Mouse (Mus musculus): ENCODE measurements around the gene AI837181. TPM values are rescaled to one million over a fixed set of nuclear protein-coding genes. Genes with fewer than 3 reads are reported as not detected.
A peak's percentile ranks its signal among the peaks of the same experiment; 100 is the strongest.

Gene AI837181
- polyA plus RNA-seq, 1 experiment from 2014 or later: 66.0 TPM

- H3K4me1 ChIP-seq (replicated peaks; ENCODE audit: control insufficient read depth, insufficient read depth, low read length): peaks cover 24% of the 10 kb centered on the region
- no peaks in the 10 kb centered on the region for H3K9me3 ChIP-seq (ENCODE audit: control insufficient read depth, low read length)
- H3K27me3 ChIP-seq (ENCODE audit: control insufficient read depth, insufficient read depth, low read length): no peaks in the 10 kb centered on the region
- 67% methylated on average over 9 of the region's 9 CpGs for WGBS
- H3K4me2 ChIP-seq (replicated peaks): peak overlapping the region; percentile 76
- DNase-seq (ENCODE audit: low spot score) (no peak), ATAC-seq (ENCODE audit: low FRiP score) (no peak)
- peaks cover 53% of the 10 kb centered on the region for H3K36me3 ChIP-seq (replicated peaks; ENCODE audit: control insufficient read depth, insufficient read depth)
- H3K9ac ChIP-seq: peak overlapping the region; percentile 94
- H3K27ac ChIP-seq: no peak overlapping the region
- peak overlapping the region; percentile 79 for H3K4me3 ChIP-seq (replicated peaks; ENCODE audit: low read length)
Observed at GRCm38 (mm10) chr19:5422895-5423443, 2.0 kb upstream of the AI837181 start.

- Histone ChIP-seq H3K4me1 (replicated peaks; ENCODE audit: control insufficient read depth, insufficient read depth, low read length) (peaks cover 24% of the 10 kb centered on the region), H3K9me3 (ENCODE audit: control insufficient read depth, low read length) (no peaks in the 10 kb centered on the region), H3K36me3 (replicated peaks; ENCODE audit: control insufficient read depth, insufficient read depth) (peaks cover 57% of the 10 kb centered on the region), H3K27ac (peak overlapping the region; percentile 94; the same call in 1 of the 2 replicates), H3K4me3 (replicated peaks; ENCODE audit: low read length) (peak overlapping the region; percentile 79), H3K4me2 (replicated peaks) (peak overlapping the region; percentile 76), H3K27me3 (ENCODE audit: control insufficient read depth, insufficient read depth, low read length) (no peaks in the 10 kb centered on the region), H3K9ac (peak overlapping the region; percentile 94)
- 67% methylated on average over 12 of the region's 12 CpGs for WGBS
- no peak for ATAC-seq (ENCODE audit: low FRiP score)
- no peak for DNase-seq (ENCODE audit: low spot score)
Observed at GRCm38 (mm10) chr19:5423561-5423960, 1.4 kb upstream of the AI837181 start.

- DNase-seq (ENCODE audit: low spot score) (no peak), ATAC-seq (ENCODE audit: low FRiP score) (peak; percentile 47; the same call in 1 of the 2 replicates)
- 1% methylated on average over 45 of the region's 48 CpGs for WGBS
- Histone ChIP-seq H3K36me3 (replicated peaks; ENCODE audit: control insufficient read depth, insufficient read depth) (peaks cover 58% of the 10 kb centered on the region), H3K4me1 (replicated peaks; ENCODE audit: control insufficient read depth, insufficient read depth, low read length) (peaks cover 24% of the 10 kb centered on the region), H3K27me3 (ENCODE audit: control insufficient read depth, insufficient read depth, low read length) (no peaks in the 10 kb centered on the region), H3K27ac (peak overlapping the region; percentile 94), H3K4me3 (replicated peaks; ENCODE audit: low read length) (peak overlapping the region; percentile 79), H3K4me2 (replicated peaks) (peak overlapping the region; percentile 76), H3K9me3 (ENCODE audit: control insufficient read depth, low read length) (no peaks in the 10 kb centered on the region), H3K9ac (peak overlapping the region; percentile 94)
Observed at GRCm38 (mm10) chr19:5424092-5424781, 707 bp upstream of the AI837181 start.

- 94% methylated on average over 18 of the region's 18 CpGs for WGBS
- H3K4me3 ChIP-seq (replicated peaks; ENCODE audit: low read length): peak overlapping the region; percentile 79
- peaks cover 24% of the 10 kb centered on the region for H3K4me1 ChIP-seq (replicated peaks; ENCODE audit: control insufficient read depth, insufficient read depth, low read length)
Observed at GRCm38 (mm10) chr19:5425906-5426565, 1.1 kb downstream of the AI837181 start.

GRCm38 (mm10) chr19:5426640-5427290 lies 1.8 kb downstream of the AI837181 start:
- H3K27ac ChIP-seq: no peak overlapping the region
- no peaks in the 10 kb centered on the region for H3K9me3 ChIP-seq (ENCODE audit: control insufficient read depth, low read length)
- 95% methylated on average over 13 of the region's 13 CpGs for WGBS
- no peak overlapping the region for H3K4me3 ChIP-seq (replicated peaks; ENCODE audit: low read length)
- DNase-seq (ENCODE audit: low spot score): no peak
- H3K27me3 ChIP-seq (ENCODE audit: control insufficient read depth, insufficient read depth, low read length): no peaks in the 10 kb centered on the region
- H3K4me1 ChIP-seq (replicated peaks; ENCODE audit: control insufficient read depth, insufficient read depth, low read length): peaks cover 24% of the 10 kb centered on the region
- H3K9ac ChIP-seq: no peak overlapping the region
- H3K36me3 ChIP-seq (replicated peaks; ENCODE audit: control insufficient read depth, insufficient read depth): peaks cover 33% of the 10 kb centered on the region
- peak overlapping the region; percentile 90 for H3K4me2 ChIP-seq (replicated peaks)
- no peak for ATAC-seq (ENCODE audit: low FRiP score)

More at GRCm38 (mm10) chr19:5425906-5426565, 1.1 kb downstream of the AI837181 start:
- no peaks in the 10 kb centered on the region for H3K9me3 ChIP-seq (ENCODE audit: control insufficient read depth, low read length)
- H3K36me3 ChIP-seq (replicated peaks; ENCODE audit: control insufficient read depth, insufficient read depth): peaks cover 40% of the 10 kb centered on the region
- no peaks in the 10 kb centered on the region for H3K27me3 ChIP-seq (ENCODE audit: control insufficient read depth, insufficient read depth, low read length)
- no peak for ATAC-seq (ENCODE audit: low FRiP score)
- peak overlapping the region; percentile 90 for H3K4me2 ChIP-seq (replicated peaks)
- H3K9ac ChIP-seq: peak overlapping the region; percentile 94
- DNase-seq (ENCODE audit: low spot score): no peak
- peak overlapping the region; percentile 94; the same call in 1 of the 2 replicates for H3K27ac ChIP-seq

GRCm38 (mm10) chr19:5428083-5428482 lies 3.1 kb downstream of the AI837181 start:
- 96% methylated on average over 2 of the region's 2 CpGs for WGBS
- H3K4me3 ChIP-seq (replicated peaks; ENCODE audit: low read length): no peak overlapping the region
- DNase-seq (ENCODE audit: low spot score): peak; percentile 46
- no peak overlapping the region for H3K9ac ChIP-seq
- H3K9me3 ChIP-seq (ENCODE audit: control insufficient read depth, low read length): no peaks in the 10 kb centered on the region
- H3K4me2 ChIP-seq (replicated peaks): no peak overlapping the region
- H3K27me3 ChIP-seq (ENCODE audit: control insufficient read depth, insufficient read depth, low read length): no peaks in the 10 kb centered on the region
- H3K27ac ChIP-seq: no peak overlapping the region
- peaks cover 20% of the 10 kb centered on the region for H3K4me1 ChIP-seq (replicated peaks; ENCODE audit: control insufficient read depth, insufficient read depth, low read length)
- no peak for ATAC-seq (ENCODE audit: low FRiP score)
- H3K36me3 ChIP-seq (replicated peaks; ENCODE audit: control insufficient read depth, insufficient read depth): peaks cover 25% of the 10 kb centered on the region

- peaks cover 18% of the 10 kb centered on the region for H3K4me1 ChIP-seq (replicated peaks; ENCODE audit: control insufficient read depth, insufficient read depth, low read length)
- no peak overlapping the region for H3K9ac ChIP-seq
- H3K4me2 ChIP-seq (replicated peaks): no peak overlapping the region
- no peaks in the 10 kb centered on the region for H3K9me3 ChIP-seq (ENCODE audit: control insufficient read depth, low read length)
- peaks cover 25% of the 10 kb centered on the region for H3K36me3 ChIP-seq (replicated peaks; ENCODE audit: control insufficient read depth, insufficient read depth)
- H3K27me3 ChIP-seq (ENCODE audit: control insufficient read depth, insufficient read depth, low read length): no peaks in the 10 kb centered on the region
- 87% methylated on average over 4 of the region's 4 CpGs for WGBS
- DNase-seq (ENCODE audit: low spot score) (no peak), ATAC-seq (ENCODE audit: low FRiP score) (no peak)
- H3K27ac ChIP-seq: no peak overlapping the region
- no peak overlapping the region for H3K4me3 ChIP-seq (replicated peaks; ENCODE audit: low read length)
Observed at GRCm38 (mm10) chr19:5429219-5429618, 4.3 kb downstream of the AI837181 start.

- Histone ChIP-seq H3K4me1 (replicated peaks; ENCODE audit: control insufficient read depth, insufficient read depth, low read length) (peaks cover 18% of the 10 kb centered on the region), H3K9me3 (ENCODE audit: control insufficient read depth, low read length) (no peaks in the 10 kb centered on the region), H3K4me2 (replicated peaks) (no peak overlapping the region), H3K9ac (no peak overlapping the region), H3K27me3 (ENCODE audit: control insufficient read depth, insufficient read depth, low read length) (no peaks in the 10 kb centered on the region), H3K27ac (no peak overlapping the region), H3K4me3 (replicated peaks; ENCODE audit: low read length) (no peak overlapping the region), H3K36me3 (replicated peaks; ENCODE audit: control insufficient read depth, insufficient read depth) (peaks cover 25% of the 10 kb centered on the region)
- no peak for DNase-seq (ENCODE audit: low spot score)
- WGBS: 74% methylated on average over 8 of the region's 8 CpGs
- no peak for ATAC-seq (ENCODE audit: low FRiP score)
Observed at GRCm38 (mm10) chr19:5429806-5430205, 4.9 kb downstream of the AI837181 start.

GRCm38 (mm10) chr19:5430408-5430807 lies 5.5 kb downstream of the AI837181 start:
- 74% methylated on average over 1 of the region's 1 CpGs for WGBS
- Histone ChIP-seq H3K4me3 (replicated peaks; ENCODE audit: low read length) (no peak overlapping the region), H3K27me3 (ENCODE audit: control insufficient read depth, insufficient read depth, low read length) (no peaks in the 10 kb centered on the region), H3K9ac (no peak overlapping the region), H3K9me3 (ENCODE audit: control insufficient read depth, low read length) (no peaks in the 10 kb centered on the region), H3K4me2 (replicated peaks) (no peak overlapping the region), H3K27ac (no peak overlapping the region), H3K36me3 (replicated peaks; ENCODE audit: control insufficient read depth, insufficient read depth) (peaks cover 25% of the 10 kb centered on the region), H3K4me1 (replicated peaks; ENCODE audit: control insufficient read depth, insufficient read depth, low read length) (peaks cover 18% of the 10 kb centered on the region)
- no peak for ATAC-seq (ENCODE audit: low FRiP score)
- no peak for DNase-seq (ENCODE audit: low spot score)

All from hindbrain, embryonic 14.5 days (tissue).